Mouse (Mus musculus) mature B cell (primary cell): Measurements from ENCODE around the gene Akt3.

Experiments
- in situ Hi-C: fragments of 300-500 bp; cut with MboI; formaldehyde crosslinking; loops from 2 replicates; pipeline ENCODE4 v1.14.3; 2019

Akt3 gene

GRCm38 (mm10) chr1:177011688-177012087 is 246.3 kb downstream of the Akt3 start:
- in situ Hi-C loops: no loop called here

GRCm38 (mm10) chr1:177010607-177011302 is 247.2 kb downstream of the Akt3 start:
- in situ Hi-C loops: no loop called here

GRCm38 (mm10) chr1:177010041-177010440 is 248.0 kb downstream of the Akt3 start:
- in situ Hi-C loops: no loop called here

- in situ Hi-C loops: no loop called here
These were observed 249.2 kb downstream of the Akt3 start for GRCm38 (mm10) chr1:177008777-177009176.

GRCm38 (mm10) chr1:177007405-177007804 is 250.6 kb downstream of the Akt3 start:
- in situ Hi-C loops: no loop called here

- in situ Hi-C loops: no loop called here
These were observed 253.8 kb downstream of the Akt3 start for GRCm38 (mm10) chr1:177004041-177004741.

- in situ Hi-C loops: no loop called here
These were observed 255.1 kb downstream of the Akt3 start for GRCm38 (mm10) chr1:177002951-177003350.

GRCm38 (mm10) chr1:176999011-176999410 is 259.0 kb downstream of the Akt3 start:
- in situ Hi-C loops: no loop called here

GRCm38 (mm10) chr1:176997711-176998689 is 260.0 kb downstream of the Akt3 start:
- in situ Hi-C loops: no loop called here

GRCm38 (mm10) chr1:176997254-176997653 is 260.7 kb downstream of the Akt3 start:
- in situ Hi-C loops: no loop called here

GRCm38 (mm10) chr1:176996630-176997201 is 261.3 kb downstream of the Akt3 start:
- in situ Hi-C loops: no loop called here

- in situ Hi-C loops: no loop called here
These were observed 261.8 kb downstream of the Akt3 start for GRCm38 (mm10) chr1:176996166-176996565.

- in situ Hi-C loops: no loop called here
These were observed 262.6 kb downstream of the Akt3 start for GRCm38 (mm10) chr1:176995419-176995775.

GRCm38 (mm10) chr1:176994707-176995418 is 263.1 kb downstream of the Akt3 start:
- in situ Hi-C loops: no loop called here

- in situ Hi-C loops: no loop called here
These were observed 263.9 kb downstream of the Akt3 start for GRCm38 (mm10) chr1:176994087-176994486.

- in situ Hi-C loops: no loop called here
These were observed 264.6 kb downstream of the Akt3 start for GRCm38 (mm10) chr1:176993141-176994010.

- in situ Hi-C loops: no loop called here
These were observed 265.5 kb downstream of the Akt3 start for GRCm38 (mm10) chr1:176992517-176992916.

- in situ Hi-C loops: no loop called here
These were observed 266.5 kb downstream of the Akt3 start for GRCm38 (mm10) chr1:176991473-176991872.

- in situ Hi-C loops: no loop called here
These were observed 270.8 kb downstream of the Akt3 start for GRCm38 (mm10) chr1:176986990-176987740.

- in situ Hi-C loops: no loop called here
These were observed 271.7 kb downstream of the Akt3 start for GRCm38 (mm10) chr1:176986275-176986674.
